Mouse (Mus musculus) fat pad, adult 2 months (tissue): ENCODE data around the gene AF067061.
"Not testable (repeated sequence)": the region's sequence is repeated elsewhere in the genome, so short reads cannot be mapped to it uniquely, and the experiment has no call there.

ENCODE experiments used
- DNase-seq: peaks from one replicate; pipeline ENCODE4 v3.0.0-alpha.2; 2011; ENCODE audit warnings: low read depth, low spot score; ENCODE audit errors: extremely low read depth

AF067061 gene

DNA sequence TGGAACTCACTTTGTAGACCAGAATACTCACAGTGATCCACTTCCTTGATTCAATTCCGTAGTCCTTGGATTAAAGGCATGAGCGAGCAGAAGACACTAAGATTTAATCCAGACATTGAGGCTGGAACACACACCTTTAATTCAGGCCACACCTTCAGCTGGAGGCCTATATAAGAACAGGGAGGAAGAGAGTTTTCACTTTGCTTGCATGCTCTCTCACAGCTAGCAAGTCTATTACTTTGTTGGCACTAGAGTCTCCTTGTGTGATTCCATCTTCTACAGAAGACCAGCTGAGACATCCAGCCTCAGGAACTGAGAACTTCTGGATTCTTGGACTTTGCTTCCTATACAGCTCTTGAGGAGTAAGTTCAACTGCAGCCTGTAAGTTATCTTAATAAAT lies at the start of gene AF067061:
TSS of gene AF067061 (plus strand) at position 245 of the 400 bp plus-strand sequence.
- DNase-seq: not testable (repeated sequence)

DNA sequence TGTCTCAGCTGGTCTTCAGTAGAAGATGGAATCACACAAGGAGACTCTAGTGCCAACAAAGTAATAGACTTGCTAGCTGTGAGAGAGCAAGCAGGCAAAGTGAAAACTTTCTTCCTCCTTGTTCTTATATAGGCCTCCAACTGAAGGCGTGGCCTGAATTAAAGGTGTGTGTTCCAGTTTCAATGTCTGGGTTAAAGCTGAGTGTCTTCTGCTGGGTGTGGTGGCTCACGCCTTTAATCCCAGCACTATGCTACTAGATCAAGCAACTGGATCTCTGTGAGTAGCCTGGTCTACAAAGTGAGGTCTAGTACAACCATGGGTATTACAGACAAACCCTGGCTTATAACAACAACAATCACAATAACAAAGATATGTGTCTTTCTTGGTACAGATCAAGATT lies 47.1 kb upstream of the AF067061 start, which contains the start of gene Gm21762:
TSS of gene Gm21762 (minus strand) at position 101 of the 400 bp plus-strand sequence.
- DNase-seq: not testable (repeated sequence)

DNA sequence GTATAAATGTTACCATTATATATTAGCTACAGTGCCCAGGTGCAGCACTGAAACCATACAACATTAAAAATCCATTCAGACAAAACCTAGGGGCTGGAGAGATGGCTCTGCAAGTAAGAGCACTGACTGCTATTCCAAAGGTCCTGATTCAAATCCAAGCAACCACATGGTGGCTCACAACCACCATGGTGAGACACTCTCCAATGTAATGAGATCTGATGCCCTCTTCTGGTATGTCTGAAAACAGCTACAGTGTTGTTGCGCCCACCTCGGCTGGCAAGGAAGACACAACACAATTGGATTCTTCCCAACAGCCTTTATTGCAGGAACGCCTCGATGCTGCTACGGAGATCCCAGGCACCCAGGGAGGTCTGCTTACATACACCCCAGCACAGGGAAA lies 42.0 kb upstream of the AF067061 start:
- DNase-seq: not testable (repeated sequence)

DNA sequence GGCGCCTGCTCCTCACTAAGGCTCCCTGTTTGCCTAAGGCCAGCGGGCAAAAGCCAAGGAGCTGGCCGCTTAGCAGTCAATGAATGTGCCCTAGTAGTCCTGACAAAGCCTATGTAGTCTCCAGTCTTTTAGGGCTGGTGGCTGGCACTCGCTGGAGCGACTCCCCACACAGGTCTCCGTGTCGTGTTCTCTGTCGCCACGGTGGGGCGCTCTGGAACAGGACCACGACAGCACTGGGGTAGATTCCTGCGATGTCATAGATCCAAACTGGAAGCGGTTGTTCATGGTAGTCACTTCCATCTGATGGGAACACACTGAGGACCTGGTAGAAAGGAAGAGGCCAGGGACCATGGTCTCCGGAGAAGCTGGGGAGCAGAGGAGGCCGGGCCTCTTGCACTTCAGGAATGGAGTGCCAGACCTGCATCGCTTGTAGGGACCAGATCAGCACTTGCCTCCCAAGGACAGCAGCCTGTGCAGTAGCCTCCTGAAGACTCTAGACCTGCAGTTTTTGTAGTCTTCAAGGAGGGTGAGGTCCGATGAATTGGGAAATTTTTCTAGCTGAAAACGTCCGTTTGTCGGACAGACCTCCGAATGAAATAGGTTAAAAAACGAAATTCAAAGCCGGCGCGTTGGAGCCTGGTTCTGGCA lies 39.8 kb upstream of the AF067061 start:
- not testable (repeated sequence) for DNase-seq

DNA sequence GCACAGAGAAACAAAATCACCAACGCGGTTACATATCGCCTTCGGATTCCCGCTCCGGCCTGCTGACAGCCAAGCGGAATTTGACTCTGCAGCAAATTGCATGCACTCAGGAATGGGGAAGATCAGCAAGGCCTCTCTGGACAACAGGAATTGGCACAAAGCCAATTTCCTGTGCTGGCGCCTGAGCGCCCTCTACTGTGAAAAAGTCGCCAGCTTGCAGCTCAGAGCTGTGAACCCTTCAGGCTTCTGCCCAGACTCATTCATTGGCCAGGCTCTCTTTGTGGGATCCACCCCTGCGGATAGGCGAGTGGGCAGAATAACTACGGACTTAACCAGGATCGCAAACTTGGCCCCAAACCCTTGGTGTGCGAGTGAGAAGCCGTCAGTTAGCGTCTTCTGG lies 31.1 kb upstream of the AF067061 start:
- DNase-seq: not testable (repeated sequence)

DNA sequence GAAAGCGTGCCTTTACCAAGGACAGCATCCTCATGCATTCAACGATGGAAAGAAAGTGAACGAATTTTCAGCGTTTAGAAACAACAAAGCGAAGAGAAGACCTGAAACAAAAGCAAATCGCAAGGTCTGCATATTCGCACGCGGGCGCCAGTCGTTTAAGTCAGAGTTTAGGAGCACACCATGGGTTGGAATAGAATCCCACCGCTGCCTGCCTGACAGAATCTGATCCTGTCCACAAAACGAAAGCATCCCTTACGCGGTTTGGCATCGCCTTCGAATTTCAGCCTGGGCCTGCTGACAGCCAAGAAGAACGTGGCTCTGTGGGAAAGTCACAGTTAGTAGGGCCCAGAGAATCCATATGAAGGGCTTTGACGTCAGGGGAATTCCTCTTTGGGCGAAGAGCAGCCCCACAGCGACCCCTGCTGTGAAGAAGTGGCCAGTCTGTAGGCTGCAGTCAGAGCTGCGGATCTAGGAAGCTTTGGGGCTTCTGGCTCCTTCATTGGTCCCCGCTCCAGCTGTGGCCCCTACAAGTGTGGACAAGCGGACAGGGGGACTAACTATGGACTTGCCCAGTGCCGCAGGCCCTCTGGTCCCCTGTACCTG lies 30.4 kb upstream of the AF067061 start:
- DNase-seq: not testable (repeated sequence)

DNA sequence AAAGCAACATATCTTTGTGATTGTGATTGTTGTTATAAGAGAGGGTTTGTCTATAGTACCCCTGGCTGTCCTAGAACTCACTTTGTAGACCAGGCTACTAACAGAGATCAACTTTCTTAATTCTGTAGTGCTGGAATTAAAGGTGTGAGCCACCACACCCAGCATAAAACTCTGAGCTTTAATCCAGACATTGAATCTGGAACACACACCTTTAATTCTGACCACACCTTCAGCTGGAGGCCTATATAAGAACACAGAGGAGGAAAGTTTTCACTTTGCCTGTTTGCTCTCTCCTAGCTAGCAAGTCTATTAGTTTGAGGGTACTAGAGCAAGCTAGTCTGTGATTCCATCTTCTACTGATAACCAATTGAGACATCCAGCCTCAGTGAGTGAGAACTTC lies 24.1 kb upstream of the AF067061 start, which contains the start of gene Gm21731:
TSS of gene Gm21731 (plus strand) at position 301 of the 400 bp plus-strand sequence.
- not testable (repeated sequence) for DNase-seq

DNA sequence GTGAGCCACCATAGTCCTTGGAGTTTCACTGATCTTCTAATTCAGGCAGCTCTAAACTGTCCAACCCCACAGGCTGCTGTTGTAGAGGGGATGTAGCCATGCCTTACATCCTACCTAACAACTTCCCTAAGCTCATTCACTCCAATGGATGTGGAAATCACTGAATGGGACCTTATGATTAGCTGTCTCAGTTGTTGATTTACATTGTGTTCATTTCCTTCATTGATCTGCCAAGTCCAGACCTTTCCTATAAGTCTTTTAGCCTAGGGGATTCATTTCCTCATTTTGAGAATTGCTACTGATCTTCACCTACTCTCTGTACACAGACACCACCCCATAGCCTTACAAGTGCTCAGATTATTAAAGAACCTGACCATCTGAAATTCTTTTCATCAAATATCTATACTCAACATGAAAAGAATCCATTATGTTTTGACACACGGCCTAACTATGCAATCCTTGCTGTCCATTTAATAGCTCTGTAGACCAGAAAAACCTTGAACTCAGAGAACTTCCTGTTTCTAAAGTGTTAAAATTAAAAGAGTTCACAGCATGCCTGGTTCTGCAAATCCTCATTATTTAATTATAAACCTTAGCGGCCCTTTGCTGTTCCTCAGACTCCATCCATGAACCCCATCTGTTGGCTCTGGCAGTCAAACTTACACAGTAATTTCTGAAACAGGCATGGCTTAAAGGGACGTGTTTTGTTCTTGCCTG lies 11.5 kb upstream of the AF067061 start:
- not testable (repeated sequence) for DNase-seq

DNA sequence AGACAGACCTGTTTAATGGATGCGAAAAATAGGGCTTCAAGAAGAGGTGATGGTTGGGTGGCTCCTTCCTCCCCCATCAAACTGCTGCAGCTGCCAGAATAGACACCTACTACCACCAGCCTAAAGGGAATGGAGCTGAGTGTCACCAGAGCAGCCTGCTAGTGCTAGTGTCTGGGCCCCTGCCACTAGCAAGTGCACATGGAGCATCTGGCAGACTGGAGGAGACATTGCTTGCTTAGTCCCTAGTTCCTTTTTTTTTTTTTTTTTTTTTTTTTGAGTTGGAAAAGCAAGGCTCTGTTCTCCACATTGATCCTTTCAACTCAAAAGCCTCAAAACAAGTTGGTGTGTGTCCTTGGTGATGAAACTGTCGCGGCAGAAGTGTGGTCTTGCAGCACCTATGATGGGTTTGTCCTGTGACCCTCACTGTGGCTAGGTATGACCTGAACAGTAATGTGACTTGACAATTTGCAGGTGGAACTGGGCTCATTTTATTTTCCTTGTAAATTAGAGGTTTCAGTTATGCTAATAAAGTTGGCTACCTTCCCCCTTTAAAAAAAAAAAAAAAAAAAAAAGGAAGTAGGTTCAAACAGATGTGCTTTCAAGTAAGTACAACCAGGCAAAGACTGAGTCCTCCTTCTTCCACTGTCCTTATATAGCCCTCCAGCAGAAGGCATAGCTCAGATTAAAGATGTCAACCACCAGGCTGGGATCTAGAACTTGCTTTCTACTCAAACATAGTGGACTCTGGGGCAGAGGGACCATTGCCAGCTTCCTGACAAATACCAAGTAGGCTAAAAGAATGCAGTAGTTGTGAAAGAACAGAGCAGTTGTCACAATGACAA lies 3.9 kb upstream of the AF067061 start:
- not testable (repeated sequence) for DNase-seq

DNA sequence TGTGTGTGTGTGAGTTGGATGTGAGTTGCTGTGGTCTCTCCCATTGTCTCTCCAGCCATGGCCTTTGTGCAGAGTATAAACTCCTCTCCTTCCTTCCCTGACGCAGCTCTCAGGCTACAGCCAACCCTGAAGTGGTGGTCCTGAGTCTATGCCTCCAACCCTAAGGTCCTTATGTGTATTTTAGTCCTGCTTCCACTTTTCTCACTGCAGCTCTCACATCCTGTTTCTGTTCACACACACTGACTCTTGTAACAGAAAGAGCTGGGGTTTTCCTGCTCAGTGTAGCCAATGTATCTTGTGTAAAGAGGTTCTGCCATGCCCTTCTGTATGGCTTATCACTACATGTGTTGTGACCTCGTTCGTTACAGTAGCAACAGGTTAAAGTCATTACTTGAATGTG lies 3.2 kb upstream of the AF067061 start:
- DNase-seq: not testable (repeated sequence)

DNA sequence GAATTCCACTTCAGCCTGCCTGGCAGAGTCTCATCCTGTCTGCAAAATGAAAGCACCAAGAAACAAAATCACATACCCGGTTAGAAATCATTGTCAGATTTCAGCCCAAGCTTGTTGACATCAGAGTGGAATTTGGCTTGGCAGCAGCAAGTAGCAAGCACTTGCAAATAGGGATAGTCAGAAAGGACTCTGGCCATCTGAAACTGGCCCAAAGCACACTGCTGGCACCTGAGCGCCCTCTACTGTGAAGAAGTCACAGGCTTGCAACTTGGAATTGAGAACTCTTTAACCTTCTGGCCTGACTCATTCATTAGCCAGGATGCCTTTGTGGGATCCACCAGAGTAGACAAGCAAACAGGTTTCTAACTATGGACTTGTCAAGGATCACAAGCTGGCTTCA lies 14.9 kb downstream of the AF067061 start:
- DNase-seq: not testable (repeated sequence)

DNA sequence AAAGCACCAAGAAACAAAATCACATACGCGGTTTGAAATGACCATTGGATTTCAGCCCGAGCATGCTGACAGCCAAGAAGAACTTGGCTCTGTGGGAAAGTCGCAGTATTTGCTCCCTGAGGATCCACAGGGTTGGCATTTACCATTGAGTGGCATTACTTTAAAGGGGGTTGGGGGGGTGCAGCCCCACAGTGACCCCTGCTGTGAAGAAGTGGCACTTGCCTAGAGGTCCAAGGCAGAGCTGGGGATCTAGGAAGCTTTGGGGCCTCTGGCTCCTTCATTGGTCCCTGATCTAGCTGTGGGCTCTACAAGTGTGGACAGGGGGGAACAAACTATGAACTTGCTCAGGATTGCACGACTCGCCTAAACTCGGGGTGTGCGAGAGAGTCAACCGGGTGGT lies 15.9 kb downstream of the AF067061 start:
- DNase-seq: no peak

DNA sequence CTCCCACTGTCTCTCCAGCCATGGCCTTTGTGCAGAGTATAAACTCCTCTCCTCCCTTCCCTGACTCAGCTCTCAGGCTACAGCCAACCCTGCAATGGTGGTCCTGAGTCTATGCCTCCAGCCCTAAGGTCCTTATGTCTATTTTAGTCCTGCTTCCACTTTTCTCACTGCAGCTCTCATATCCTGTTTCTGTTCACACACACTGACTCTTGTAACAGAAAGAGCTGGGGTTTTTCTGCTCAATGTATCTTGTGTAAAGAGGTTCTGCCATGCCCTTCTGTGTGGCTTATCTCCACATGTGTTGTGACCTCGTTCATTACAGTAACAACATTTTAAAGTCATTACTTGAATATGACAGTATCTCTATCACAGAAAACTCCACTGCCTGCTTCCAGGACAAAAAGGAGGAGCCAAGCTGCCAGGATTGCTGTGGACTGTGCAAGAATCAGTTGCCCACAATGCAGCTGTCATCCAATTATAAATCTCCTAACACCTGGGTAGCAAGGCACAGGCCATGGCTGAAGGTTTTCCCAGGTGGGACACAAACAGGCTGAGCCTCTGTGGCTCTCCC lies 36.5 kb downstream of the AF067061 start:
- no peak for DNase-seq

DNA sequence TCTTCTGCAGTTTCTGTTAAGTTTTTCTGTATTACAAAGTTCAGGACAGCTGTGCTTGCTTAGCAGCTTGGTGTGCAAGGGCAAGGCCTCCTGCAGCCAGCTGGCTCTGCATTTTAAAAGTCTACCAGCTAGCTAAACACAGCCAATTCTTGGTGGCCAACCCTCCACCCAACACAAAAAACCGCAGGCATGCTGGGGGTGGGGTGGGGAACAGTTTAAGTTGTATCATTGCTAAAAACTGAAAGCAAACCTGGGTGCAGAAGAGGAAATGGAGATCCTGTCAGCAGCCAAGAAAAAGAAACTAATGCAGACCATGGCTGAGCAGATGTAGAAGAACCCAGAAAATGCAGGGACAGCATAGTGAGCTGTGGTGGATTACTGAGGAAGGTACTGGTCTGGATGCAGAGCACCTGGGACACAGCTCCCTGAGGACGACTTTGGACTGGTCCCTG lies 37.1 kb downstream of the AF067061 start, which contains the start of gene BC147527:
TSS of gene BC147527 (plus strand) at position 402 of the 452 bp plus-strand sequence.
- no peak for DNase-seq

DNA sequence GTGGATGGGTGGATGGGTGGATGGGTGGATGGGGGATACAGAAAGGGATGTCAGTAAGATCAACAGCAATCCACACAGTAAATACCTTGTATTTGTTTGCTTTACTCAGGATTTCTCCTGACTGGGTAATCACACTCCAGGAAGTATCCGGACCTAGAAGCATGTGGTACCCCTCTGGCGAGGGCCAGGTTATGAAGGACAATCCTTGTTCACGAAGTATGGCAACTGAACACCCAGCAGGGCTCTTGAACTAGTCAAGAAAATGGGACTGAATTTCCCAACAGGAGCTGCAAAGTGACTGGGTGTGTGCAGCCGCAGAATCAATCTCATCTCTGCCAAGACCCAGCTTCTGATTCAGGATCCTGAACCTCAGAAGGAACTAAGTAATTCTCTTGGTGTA lies 37.9 kb downstream of the AF067061 start:
- no peak for DNase-seq

DNA sequence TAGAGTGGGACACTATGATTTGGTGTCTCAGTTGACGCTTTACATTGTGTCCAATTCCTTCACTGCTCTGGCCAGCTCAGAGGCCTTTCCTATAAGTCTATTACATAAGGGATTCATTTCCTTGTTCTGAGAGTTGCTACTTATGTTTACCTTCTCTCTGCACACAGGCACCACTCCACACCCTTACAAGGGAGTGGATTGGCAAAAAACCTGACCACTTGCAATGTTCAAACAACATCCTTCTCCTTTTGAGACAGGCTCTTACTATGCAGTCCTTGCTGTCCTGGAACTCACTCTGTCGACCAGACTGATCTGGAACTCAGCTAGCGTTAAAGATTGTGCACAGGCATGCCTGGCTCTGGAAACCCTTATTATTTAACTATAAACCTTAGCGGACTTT lies 47.8 kb downstream of the AF067061 start:
- DNase-seq: no peak

DNA sequence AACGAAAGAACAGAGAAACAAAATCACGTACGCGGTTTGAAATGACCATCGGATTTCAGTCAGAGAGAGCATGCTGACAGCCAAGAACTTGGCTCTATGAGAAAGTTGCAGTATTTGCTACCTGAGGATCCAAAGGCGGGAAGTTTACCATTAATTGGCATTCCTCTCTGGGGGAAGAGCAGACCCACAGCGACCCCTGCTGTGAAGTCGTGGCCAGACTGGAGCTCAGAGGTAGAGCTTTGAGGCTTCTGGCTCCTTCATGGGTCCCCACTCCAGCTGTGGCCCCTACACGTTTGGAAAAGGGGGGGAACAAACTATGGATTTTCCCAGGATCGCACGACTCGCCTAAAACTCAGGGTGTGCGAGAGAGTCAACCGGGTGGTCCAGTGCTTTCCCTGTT lies 50.7 kb downstream of the AF067061 start:
- DNase-seq: no peak
